Mouse (Mus musculus): ENCODE data around the gene Lrrc7.

Lrrc7 gene

GRCm38 (mm10) chr3:158068613-158069263, 493.3 kb downstream of the Lrrc7 start:
- ATAC-seq (ENCODE audit: low TSS enrichment): no peak

- ATAC-seq (ENCODE audit: low TSS enrichment): no peak
These were observed 494.1 kb downstream of the Lrrc7 start for GRCm38 (mm10) chr3:158067916-158068315.

- no peak for ATAC-seq (ENCODE audit: low TSS enrichment)
These were observed 496.8 kb downstream of the Lrrc7 start for GRCm38 (mm10) chr3:158065256-158065655.

DNA sequence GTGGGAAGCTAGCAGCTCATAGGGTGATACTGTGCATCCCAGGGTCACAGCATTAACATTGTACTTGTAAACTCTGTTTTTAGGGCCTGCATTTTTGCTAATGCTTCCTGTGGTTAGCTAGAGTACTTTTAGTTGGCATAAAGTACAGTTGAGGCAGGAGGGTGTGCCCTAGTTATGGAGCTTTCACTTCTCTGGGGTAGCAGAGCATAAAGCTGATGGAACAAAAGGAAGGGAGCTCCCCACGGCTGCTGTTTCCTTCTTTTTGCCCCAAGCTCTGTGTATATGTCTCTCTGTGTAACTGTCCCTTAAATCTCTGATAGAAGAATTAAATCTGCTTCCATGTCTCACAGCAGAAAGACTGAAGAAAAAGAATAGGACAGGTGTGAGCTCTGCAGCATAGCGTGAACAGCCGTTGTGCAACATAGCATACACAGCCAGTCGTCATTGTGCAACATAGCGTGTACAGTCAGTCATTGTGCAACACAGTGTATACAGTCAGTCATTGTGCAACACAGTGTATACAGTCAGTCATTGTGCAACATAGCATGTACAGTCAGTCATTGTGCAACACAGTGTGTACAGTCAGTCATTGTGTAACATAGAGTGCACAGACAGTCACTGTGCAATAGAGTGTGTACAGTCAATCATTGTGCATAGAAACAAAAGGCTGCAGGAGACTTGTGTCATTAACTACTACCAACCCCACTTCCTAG, 500.1 kb downstream of the Lrrc7 start:
- peak; percentile 17; the same call in 1 of the 2 replicates for ATAC-seq (ENCODE audit: low TSS enrichment)

- peak; percentile 85 for ATAC-seq (ENCODE audit: low TSS enrichment)
These were observed 501.3 kb downstream of the Lrrc7 start for GRCm38 (mm10) chr3:158060621-158061291.

DNA sequence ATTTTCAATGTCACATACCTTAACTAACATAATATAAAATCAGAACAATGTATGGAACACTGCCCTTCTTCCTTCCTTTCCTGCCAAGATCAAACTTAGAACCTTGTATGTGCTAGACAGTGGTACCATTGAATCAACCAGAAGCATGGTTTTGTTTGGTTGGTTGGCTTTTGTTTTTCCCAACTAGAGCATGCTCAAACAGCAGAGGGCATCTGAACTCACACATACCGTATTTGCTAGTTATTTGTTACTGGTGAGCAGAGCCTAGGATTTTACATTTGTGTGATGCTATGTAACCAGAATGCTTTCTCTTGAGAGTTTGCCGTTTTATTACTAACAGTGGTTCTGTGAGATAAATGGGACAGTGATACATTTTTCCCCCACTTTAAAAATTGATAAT, 512.5 kb downstream of the Lrrc7 start:
- ATAC-seq (ENCODE audit: low TSS enrichment): no peak

- no peak for ATAC-seq (ENCODE audit: low TSS enrichment)
These were observed 521.3 kb downstream of the Lrrc7 start for GRCm38 (mm10) chr3:158040755-158041154.

DNA sequence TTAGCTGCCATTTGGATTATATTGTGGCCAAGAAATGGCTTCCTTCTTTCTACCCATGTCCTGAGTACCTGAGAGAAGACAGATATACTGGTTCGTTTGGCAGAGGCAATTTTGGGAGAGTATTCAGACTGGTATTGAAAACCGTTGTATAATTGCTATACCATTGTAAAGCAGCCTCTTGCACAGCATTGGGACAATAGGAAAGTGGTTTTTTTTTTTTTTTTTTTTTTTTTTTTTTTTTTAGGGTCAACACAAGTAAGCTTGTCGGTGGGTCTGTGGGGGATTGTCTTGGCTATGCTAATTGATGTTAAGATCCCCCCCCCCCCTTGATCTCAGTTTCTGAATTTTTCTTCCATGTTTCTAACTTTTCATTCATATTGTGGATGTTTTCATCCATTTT, 523.9 kb downstream of the Lrrc7 start:
- ATAC-seq (ENCODE audit: low TSS enrichment): no peak

DNA sequence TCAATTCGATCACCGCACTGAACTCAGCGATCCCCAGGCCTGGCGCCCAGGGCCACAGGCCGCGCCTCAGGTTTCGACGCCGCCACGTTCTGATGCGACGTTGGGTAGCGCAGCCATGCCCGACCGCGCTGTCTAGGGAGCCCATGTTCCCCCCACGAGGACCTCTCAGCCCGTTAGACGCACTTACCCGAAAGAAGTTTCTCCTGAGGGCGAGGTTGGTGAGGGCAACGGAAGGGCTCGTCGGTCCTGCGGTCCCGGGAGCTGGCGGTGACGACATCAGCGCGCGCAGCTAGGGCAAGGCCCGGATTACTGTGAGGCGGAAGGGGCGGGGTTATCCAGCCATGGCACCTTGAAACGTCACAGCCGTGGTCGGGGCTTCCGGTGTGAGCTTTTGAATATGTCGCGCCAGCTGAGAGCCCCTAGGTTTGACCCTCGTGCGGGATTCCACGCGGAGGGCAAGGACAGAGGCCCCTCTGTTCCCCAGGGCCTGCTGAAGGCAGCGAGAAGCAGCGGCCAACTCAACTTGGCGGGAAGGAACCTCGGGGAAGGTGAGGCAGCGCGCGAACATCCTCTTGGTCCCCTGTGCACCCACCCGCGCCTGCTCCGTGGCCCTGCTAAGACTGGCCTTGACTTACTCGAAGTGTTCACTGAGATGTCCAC, 525.6 kb downstream of the Lrrc7 start, which contains the start of the genes Srsf11 and Lrrc40:
TSS of gene Srsf11 (minus strand) at position 311 of the 660 bp plus-strand sequence.
TSS of gene Lrrc40 (plus strand) at position 334 of the 660 bp plus-strand sequence.
- peak; percentile 95 for ATAC-seq (ENCODE audit: low TSS enrichment)

DNA sequence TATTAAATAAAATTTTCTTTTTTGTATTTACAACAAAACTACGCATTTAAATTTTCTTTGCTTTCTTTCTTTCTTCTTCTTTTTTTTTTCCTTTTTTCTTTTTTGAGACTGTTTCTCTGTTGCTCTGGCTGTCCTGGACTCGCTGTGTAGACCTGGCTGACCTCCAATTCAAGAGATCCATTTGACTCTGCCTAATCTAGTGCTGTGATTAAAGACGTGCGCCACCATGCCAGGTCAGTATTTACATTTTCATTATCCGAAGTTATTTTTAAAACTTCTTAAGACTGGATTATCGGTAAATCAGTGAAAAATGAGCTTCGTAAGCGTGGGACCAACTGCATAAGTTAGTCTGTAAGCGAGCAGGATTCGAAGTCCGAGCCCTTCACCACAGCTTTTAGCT, 526.2 kb downstream of the Lrrc7 start:
- no peak for ATAC-seq (ENCODE audit: low TSS enrichment)
